Mouse (Mus musculus) thymus, adult 2 months (tissue): ENCODE data around the gene Acvrl1.

ENCODE experiments used
- CTCF ChIP-seq: fragments of 200-500 bp; IDR thresholded peaks from 2 replicates; pipeline ENCODE4 v1.5.1; 2012; ENCODE audit warnings: mild to moderate bottlenecking, control low read depth, low read length, moderate library complexity, borderline replicate concordance; ENCODE audit not compliant: control insufficient read depth, poor library complexity, insufficient read depth; ENCODE audit errors: extremely low read depth
- POLR2A ChIP-seq: fragments of 200-500 bp; IDR thresholded peaks from 2 replicates; pipeline ENCODE4 v1.6.1; 2012; ENCODE audit warnings: mild to moderate bottlenecking, low read length, control low read depth, moderate library complexity; ENCODE audit not compliant: control insufficient read depth, poor library complexity, insufficient read depth; ENCODE audit errors: extremely low read depth

DNA sequence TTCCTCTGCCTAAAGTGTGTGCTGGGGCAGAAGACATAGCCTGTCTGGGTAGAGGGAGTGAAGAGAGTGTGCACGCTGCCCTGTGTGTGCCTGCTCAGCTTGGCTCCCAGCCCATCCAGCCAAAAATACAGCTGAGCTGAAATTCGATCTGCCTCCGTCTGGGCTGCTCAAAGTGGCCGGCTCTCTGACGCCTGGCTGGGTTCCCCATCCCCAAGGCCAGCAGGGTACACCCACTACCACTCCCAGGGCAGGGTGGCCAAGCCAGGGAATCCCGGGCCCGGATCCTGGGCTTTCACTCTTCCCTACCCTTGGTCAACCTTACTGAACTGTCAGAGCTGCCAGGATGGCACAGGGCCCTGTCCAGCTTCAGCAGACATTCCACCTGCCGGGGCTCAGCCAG, 15.2 kb downstream of the Acvrl1 start:
- no peak for TF ChIP-seq CTCF
- TF ChIP-seq POLR2A: no peak
